Mouse (Mus musculus) CH12.LX (cell line): ENCODE measurements around the gene LTO1.

Experiments
- CTCF ChIP-seq, 2 experiments: IDR thresholded peaks in 1 of 2; conservative IDR thresholded peaks in 1 of 2; 2 replicates each; pipeline ENCODE4 v1.5.1; 2011 to 2012; ENCODE audit warnings: low read depth in 2 of 2, low read length in 2 of 2, improper control_type of control experiment in 1 of 2, inconsistent platforms in 1 of 2, mild to moderate bottlenecking in 1 of 2, moderate library complexity in 1 of 2
- EP300 ChIP-seq: IDR thresholded peaks from 2 replicates; pipeline ENCODE4 v1.6.1; 2011; ENCODE audit warnings: low read length, improper control_type of control experiment
- POLR2A ChIP-seq: IDR thresholded peaks from 2 replicates; pipeline ENCODE4 v1.6.1; 2011; ENCODE audit warnings: low read depth, mild to moderate bottlenecking, improper control_type of control experiment, low read length

DNA sequence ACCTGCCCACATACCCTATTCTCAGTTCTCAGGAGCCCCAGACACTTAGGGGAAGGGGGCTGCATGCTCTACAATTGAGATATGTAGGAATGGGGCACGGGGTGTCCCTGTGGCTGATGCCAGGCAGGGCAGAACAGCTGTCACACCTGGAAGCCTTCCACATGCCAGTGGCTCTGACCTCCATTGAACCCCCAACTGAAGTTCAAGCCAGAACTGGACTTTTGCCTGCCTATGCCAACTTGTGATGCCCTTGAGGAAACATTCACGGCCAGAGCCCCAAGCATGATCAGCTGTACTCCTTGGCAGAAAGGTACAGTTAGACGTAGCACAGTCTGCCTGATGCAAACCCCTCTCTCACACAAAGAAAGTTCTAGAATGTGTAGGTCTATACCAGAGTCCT is 18.4 kb downstream of the LTO1 start:
- TF ChIP-seq EP300 (no peak), CTCF (conservative IDR thresholded peaks at IDR 0.05 in 1 of 2, IDR thresholded peaks at IDR 0.05 in 1 of 2; ENCODE audit: low read depth in 2 of 2, low read length in 2 of 2) (no peak), POLR2A (no peak)
